Mouse (Mus musculus): ENCODE measurements around the gene Rab5b. TPM values are rescaled to one million over a fixed set of nuclear protein-coding genes. Genes with fewer than 3 reads are reported as not detected.
"Not testable (repeated sequence)": the region's sequence is repeated elsewhere in the genome, so short reads cannot be mapped to it uniquely, and the experiment has no call there.

Rab5b gene
- total RNA-seq, 1 experiment from 2014 or later, result 72.7 TPM

DNA sequence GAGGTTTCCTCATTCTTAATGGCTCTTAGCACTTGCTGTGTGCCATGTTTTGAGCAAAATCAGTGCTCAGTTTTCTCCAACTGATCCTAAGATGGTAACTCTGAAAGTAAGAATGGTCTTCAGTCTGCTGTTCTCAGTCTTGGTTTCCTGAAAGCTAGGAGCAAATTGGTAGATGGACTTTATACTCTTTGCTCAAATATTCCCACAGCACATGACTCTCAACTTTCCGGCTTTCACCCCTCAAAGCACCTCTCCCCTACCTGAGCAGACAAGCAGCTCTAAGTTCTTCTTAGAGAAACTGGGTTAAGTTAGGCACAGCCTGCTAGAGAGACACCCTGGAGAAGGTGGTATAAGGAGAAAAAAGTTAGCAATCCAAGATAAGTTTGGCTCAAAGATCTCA, 39.3 kb downstream of the Rab5b start:
- ATAC-seq (replicated peaks; ENCODE audit: insufficient number of reproducible peaks, low FRiP score, low TSS enrichment, poor library complexity, severe bottlenecking), result no peak

DNA sequence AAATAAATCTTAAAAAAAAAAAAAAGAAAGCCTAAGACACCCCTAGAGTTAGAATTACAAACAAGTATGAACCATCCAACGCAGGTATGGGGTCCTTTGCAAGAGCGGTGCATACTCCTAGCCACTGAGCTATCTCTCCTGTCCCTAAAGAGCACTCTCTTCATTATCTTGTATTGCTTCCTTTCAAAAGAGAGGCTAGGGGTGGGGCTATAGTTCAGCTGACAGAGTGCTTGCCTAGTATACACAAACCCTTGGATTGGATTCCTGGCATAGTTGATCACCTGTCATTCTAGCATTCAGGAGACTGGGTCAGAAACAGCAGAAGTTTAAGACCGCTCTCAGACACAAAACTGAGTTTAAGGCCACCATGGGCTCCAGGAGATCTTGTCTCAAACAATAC, 40.8 kb downstream of the Rab5b start:
- no peak for ATAC-seq (replicated peaks; ENCODE audit: insufficient number of reproducible peaks, low FRiP score, low TSS enrichment, poor library complexity, severe bottlenecking)

DNA sequence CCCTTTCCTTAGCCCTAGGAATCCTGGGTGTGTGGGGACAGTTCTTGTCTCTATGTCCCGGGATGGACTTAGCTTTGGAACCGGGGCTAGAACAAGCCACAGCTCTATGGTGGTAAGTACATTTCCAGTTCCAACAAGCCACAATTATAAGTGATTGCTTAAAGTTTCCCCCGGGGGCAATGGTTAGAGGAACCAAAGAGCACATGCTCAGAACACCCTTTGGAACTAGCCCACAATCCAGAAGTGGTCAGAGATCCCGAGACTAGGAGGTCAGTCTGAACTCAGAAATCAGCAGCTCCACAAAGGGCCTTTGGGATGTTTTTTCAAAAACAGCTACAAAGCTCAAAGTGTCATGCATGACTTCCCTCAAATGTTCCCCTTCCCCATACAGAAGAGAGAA, 42.2 kb downstream of the Rab5b start:
- no peak for ATAC-seq (replicated peaks; ENCODE audit: insufficient number of reproducible peaks, low FRiP score, low TSS enrichment, poor library complexity, severe bottlenecking)

DNA sequence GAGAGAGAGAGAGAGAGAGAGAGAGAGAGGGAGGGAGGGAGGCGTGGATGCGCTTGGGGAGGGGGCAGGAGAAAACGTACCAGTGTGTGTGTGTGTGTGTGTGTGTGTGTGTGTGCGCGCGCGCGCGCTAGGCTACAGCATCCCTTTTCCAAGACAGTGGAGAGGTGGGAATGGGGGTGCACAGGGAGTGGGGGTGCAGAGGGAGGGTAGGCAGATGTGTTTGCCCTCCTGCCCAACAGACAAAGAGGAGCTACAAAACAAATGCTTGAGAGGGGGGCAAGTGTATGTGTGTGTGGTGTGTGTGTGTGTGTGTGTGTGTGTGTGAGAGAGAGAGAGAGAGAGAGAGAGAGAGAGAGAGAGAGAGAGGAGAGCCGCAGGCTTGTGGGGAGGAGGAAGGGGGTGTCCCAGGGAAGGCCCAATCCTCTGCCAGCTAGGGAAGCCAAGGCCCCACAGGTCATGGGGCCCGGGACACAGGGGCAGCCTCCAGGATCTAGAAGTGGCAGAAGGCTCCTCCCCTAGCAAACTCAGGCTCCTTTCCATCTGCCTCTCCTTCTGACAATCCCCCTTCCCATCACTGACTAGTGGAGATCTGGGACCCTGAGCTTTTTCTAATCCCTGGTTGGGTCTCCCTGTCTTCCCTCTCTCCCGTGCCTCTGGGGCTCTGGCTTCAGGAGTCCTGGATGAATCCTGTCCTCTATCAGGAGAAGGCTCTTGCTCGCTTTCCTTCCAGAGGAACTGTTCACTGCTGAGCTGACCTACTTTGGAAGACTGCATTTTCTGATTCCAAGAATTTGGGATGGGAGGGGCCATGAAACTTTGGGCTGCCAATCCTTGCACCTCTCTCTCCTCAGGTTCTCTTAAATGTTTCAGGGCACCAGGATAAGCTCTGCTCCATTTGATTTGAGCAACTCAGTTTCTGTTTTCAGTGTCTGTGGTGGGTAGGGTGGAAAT, 49.6 kb downstream of the Rab5b start:
- ATAC-seq (replicated peaks; ENCODE audit: insufficient number of reproducible peaks, low FRiP score, low TSS enrichment, poor library complexity, severe bottlenecking), result no peak

DNA sequence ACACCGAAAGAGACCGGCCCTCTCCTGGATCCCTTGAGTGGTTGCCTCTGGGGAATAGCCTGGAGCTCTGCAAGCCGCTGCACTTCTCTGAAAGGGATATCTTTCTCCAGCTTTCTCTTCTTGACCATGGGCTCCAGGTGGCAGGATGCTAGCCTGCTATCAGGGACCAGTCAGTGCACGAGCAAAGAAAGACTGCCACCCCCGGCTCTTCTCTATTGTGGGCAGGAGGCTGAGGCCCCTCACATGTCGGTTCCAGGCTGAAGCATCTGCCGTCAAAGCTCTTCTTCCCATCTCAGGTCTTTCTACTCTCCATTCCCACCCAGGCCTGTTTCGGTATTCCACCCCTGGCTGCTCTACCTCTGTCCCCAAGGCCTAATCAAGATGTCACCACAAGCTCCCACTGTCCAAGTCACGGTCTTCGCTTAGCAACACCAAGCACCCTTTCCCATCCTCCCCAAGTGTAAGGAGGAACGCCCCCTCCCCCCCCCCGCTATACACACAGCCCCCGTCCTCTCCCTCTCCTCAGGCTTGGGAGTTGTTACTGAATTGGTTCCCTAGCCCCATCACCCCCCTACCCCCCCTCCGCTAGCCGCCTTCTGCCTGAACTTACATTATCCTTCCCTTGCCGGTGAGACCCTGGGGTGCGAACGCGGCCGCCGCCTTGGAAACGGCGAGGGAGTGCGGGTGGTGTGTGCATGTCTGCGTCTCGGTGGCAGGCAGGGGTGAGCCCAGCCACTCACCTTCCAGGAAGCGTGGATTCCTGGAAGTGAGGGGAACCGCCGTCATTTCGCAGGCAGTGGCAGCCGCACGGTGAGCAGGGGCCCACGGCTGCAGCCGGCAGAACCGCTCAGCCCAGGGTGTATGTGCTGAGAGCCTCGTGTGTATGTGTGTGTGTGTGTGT, 50.7 kb downstream of the Rab5b start, which contains the start of gene Ikzf4:
TSS of gene Ikzf4 (minus strand) at position 881 of the 901 bp plus-strand sequence.
- ATAC-seq (replicated peaks; ENCODE audit: insufficient number of reproducible peaks, low FRiP score, low TSS enrichment, poor library complexity, severe bottlenecking), result no peak

DNA sequence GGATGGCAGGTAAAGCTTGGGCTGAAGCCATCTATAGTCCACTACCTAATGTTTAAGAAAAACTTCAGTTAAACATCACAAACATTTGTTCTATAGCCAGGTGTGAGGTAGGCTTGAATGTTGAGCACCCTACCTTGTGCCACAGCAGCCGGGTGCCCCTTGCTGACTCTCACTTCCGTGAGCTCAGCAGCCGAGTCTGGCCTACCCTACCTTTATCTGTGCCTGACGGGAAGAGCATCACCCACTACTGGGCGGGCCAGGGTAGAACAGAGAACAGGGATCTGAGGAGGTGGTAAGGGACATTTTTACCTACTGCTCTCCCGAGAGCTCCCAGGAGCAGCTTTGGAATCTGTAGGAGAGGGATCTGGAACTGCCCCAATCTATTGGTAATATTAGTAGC, 53.3 kb downstream of the Rab5b start:
- ATAC-seq (replicated peaks; ENCODE audit: insufficient number of reproducible peaks, low FRiP score, low TSS enrichment, poor library complexity, severe bottlenecking), result no peak

DNA sequence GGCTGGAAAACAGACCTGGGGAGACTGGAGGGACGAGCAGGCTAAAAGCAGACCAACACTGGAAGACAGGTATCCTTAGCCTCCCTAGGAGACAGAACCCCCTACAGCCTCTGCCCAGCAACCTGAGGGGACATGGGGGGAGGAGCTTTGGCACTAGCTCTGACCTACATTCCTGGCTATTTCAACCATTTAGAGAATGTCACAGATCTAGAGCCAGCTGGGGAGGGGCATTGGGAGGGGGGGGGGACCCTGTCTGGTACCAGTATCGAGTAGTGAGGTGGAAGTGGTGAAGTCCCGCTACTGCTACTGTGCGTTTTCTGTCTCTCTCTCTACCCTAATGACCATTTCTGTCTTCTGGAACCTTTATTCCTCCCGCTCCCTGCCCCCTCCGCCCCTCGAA, 54.2 kb downstream of the Rab5b start:
- no peak for ATAC-seq (replicated peaks; ENCODE audit: insufficient number of reproducible peaks, low FRiP score, low TSS enrichment, poor library complexity, severe bottlenecking)

DNA sequence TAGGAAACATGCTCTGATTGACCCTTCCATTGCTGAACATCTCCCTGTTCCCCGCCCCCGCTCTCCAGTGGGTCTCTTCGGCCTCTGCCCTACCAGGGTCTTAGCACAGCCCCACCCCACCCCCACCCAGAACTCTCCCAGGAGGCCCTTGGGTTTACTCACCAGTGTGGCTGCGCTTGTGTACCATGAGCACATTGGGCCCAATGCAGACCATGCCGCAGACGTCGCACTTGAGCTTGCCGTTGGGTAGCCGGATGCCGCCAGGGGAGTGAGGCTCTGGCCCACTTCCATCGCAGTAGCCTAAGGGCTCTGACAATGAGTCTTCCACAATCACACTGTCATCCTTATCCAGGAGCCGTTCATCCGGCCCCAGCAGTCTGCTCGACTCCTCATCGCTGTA, 55.2 kb downstream of the Rab5b start:
- ATAC-seq (replicated peaks; ENCODE audit: insufficient number of reproducible peaks, low FRiP score, low TSS enrichment, poor library complexity, severe bottlenecking), result no peak

DNA sequence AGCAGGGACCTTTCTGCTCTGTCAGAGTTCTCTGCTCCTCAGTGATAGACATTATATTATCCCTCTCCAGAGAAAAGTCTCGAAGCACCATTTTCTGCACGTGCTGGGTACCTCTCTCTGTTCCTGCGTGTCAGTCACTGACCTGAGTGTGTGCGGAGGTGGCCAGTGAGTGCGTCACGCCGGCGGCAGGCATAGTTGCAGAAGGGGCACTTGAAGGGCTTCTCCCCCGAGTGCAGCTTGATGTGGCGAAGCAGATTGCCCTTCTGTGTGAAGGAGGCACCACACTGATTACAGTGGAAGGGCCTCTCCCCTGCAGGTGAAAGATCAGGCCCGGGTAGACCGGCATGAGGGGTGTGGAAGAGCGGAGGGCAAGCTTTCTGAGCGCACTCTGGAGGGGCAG, 56.1 kb downstream of the Rab5b start:
- ATAC-seq (replicated peaks; ENCODE audit: insufficient number of reproducible peaks, low FRiP score, low TSS enrichment, poor library complexity, severe bottlenecking), result no peak

DNA sequence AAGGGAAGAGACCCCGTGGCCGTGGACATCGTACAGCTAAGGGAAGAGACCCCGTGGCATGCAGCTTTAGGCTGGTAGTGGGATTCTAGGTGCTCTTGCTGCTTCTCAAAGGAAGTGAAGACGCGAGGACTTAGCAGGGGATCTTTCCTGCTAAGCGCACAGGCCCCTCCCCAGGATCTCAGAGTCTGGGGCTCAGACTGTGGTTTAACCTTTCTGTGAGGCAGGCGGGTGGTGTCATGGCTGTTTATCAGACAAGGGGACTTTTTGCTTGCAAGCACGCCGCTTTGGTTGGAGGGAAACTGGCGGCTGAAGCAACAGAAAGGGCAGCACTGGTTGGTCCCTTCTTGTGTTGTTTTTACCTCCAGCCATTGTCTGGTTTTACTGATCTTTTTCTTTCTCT, 59.1 kb downstream of the Rab5b start:
- no peak for ATAC-seq (replicated peaks; ENCODE audit: insufficient number of reproducible peaks, low FRiP score, low TSS enrichment, poor library complexity, severe bottlenecking)

DNA sequence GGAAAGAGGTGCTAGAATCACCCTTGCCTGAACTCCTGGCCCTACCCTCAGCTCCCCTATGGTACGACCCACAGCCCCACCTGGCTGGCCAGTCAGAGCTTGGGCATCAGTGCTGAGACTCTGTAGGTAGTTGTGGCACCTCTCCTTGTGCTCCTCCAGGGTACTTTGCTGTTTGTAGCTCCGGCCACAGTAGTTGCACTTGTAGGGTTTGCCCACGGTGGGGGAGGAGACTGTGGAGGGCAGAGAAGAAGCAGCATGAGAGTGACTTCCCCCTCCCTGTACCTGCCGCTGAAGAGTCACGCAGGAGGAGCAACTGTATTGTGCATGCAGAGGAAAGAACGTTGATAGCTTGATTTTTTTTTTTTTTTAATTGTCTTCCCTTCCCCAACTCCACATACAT, 59.5 kb downstream of the Rab5b start:
- no peak; the same call in 1 of the 2 replicates for ATAC-seq (replicated peaks; ENCODE audit: insufficient number of reproducible peaks, low FRiP score, low TSS enrichment, poor library complexity, severe bottlenecking)

DNA sequence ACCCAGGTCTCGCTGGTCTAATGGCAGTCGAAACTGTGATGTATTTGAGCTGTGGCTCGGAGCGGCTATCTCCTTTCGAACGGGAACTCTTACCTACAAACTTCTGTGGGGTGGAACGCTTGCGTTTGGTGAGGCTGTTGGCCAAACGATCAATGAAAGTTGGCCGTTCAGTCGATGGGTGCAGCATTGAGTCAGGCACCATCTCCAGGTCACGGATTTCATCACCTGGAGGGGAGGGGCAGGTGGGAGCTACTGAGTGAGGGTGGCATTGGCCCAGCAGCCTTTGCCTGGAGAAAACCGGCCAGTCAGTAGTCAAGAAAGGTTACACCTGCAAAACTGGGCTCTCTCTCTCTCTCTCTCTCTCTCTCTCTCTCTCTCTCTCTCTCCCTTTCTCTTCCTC, 60.4 kb downstream of the Rab5b start:
- ATAC-seq (replicated peaks; ENCODE audit: insufficient number of reproducible peaks, low FRiP score, low TSS enrichment, poor library complexity, severe bottlenecking), result no peak

DNA sequence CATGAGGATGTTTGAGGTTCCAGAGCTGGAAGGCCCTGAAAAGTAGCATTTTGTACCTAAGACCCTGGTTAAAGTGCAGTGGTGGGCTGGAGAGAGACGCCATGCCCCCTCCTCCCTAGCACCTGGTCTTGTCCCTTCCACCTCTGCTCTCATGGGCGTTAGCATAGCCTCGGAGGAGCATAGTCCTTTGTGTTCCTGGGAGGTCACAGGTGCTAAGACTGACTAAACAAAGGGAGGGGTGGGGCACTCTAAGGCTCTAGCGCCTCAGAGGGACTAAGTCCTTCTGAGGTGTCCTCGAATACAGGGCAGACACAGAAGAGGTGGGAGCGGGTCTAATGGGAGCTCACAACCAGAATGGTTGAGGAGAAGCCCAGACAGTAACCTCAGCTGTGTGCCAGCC, 64.5 kb downstream of the Rab5b start:
- ATAC-seq (replicated peaks; ENCODE audit: insufficient number of reproducible peaks, low FRiP score, low TSS enrichment, poor library complexity, severe bottlenecking), result no peak

DNA sequence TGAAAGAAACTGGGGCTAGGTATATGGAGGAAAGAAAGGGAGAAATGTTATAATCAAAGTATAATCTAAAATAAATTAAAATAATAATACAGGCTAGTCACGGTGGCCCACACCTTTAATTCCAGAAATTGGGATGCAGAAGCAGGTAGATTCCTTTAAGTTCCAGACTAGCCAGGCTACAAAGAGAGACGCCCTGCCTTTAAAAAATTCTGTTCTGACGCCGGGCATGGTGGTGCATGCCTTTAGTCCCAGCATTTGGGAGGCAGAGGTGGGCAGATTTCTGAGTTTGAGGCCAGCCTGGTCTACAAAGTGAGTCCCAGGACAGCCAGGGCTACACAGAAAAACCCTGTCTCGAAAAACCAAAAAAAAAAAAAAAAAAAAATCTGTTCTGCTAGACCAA, 65.8 kb downstream of the Rab5b start:
- ATAC-seq (replicated peaks; ENCODE audit: insufficient number of reproducible peaks, low FRiP score, low TSS enrichment, poor library complexity, severe bottlenecking), result not testable (repeated sequence)

DNA sequence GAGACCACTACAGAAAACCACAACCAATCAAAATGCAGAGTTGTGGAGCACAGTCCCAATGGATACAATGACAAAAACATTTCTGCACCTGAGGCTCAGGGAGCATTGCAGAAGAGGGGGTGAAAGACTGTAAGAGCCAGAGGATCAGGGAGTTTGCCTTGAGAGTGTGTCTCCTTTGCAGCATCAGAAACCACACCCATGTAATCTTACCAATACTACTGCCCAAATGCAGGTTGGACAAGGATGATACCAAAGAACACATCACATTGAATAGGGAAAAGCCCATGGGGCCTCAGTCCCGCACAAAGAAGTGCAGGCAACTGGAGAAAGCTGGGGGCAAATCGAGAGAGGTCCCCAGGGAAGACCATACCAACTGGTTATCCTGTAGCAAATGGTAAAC, 66.3 kb downstream of the Rab5b start:
- ATAC-seq (replicated peaks; ENCODE audit: insufficient number of reproducible peaks, low FRiP score, low TSS enrichment, poor library complexity, severe bottlenecking), result no peak

DNA sequence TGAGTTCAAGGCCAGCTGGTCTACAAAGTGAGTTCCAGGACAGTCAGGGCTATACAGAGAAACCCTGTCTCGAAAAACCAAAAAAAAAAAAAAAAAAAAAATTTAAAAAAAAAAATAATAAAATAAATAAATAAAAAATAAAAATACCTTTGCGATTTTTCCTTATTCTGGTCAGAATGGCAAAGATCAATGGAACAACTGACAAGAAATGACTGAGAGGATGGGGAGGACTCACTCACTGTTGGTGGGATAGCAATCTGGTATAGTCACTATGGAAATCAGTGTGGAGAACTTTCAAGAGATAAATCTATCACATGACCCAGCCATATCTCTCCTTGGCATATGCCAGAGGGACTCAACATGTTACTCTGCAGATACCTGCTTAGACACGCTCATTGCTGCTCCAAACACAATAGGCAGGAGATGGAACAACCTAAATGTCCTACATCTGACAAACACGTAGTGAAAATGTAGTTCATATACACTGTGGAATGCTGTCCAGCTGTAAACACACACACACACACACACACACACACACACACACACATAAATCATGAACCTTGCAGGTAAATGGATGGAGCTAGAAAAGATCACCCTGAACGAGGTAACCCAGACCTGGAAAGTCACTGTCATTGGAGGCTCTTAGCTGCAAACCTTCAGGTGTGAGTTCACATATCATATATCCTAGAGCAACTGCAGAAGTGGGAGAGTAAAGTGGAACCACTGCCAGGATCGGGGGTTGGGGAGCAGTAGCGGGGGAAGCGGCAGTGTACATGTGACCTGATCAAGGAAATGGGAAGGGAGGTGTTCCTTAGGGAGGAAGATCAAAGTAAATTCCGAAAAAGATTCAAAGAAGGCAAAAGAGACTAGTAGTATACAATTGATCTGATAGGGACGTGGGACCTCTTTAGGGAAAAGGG, 68.4 kb downstream of the Rab5b start:
- no peak for ATAC-seq (replicated peaks; ENCODE audit: insufficient number of reproducible peaks, low FRiP score, low TSS enrichment, poor library complexity, severe bottlenecking)

Data from monocyte, adult 5-6 weeks (primary cell).